Mouse (Mus musculus): Measurements from ENCODE around the gene Pcdh7.

- TF ChIP-seq CTCF (conservative IDR thresholded peaks at IDR 0.05; ENCODE audit: low read length), result no peak
- TF ChIP-seq POU5F1 (IDR thresholded peaks at IDR 0.05; ENCODE audit: borderline replicate concordance, low read length), result no peak
- no peak for TF ChIP-seq NANOG (IDR thresholded peaks at IDR 0.05; ENCODE audit: borderline replicate concordance, low read length)
These were observed 103.3 kb downstream of the Pcdh7 start for GRCm38 (mm10) chr5:57821099-57821498.
